Mouse (Mus musculus): Measurements from ENCODE around the gene Prss48.

The Prss48 gene

DNA sequence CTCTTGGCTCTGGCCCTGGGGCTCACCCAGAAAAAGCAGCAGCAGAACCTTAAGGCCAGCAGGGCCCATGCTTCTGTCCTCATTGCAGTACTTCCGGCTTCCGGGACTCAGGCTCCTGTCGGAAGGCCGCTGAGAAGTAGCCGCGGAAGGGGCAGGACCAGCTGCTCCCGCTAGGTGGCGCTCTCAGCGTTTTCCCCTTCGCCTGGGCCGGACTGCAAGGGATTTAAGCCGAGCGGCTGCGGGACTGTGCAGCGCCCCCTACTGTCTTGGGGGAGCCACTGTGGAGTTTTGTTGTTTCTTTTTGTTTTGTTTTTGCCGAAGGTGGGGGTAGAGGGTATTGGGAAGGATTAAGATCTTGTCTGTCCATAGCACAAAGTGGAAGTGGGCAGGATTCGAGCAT is at the start of gene Prss48:
Gene Prss48 (minus strand): TSS at position 69 of the 400 bp plus-strand sequence.
- no peak for DNase-seq (ENCODE audit: low read depth, low spot score)

DNA sequence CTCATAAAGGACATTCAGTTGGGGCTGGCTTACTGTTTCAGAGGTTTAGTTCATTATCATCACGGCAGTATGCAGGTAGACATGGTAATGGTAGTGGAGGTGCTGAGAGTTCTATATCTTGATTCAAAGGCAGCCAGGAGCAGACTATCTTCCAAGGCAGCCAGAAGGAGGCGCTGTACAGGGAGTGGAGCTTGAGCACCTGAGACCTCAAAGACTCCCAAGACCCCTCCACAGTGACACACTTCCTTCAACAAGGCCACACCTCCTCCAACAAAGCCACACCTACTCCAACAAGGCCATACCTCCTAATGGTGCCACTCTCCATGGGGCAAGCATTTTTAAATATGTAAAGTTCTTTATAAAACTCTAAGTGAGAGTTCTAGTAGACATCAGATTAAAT is 46.8 kb upstream of the Prss48 start:
- DNase-seq (ENCODE audit: low read depth, low spot score): no peak

DNA sequence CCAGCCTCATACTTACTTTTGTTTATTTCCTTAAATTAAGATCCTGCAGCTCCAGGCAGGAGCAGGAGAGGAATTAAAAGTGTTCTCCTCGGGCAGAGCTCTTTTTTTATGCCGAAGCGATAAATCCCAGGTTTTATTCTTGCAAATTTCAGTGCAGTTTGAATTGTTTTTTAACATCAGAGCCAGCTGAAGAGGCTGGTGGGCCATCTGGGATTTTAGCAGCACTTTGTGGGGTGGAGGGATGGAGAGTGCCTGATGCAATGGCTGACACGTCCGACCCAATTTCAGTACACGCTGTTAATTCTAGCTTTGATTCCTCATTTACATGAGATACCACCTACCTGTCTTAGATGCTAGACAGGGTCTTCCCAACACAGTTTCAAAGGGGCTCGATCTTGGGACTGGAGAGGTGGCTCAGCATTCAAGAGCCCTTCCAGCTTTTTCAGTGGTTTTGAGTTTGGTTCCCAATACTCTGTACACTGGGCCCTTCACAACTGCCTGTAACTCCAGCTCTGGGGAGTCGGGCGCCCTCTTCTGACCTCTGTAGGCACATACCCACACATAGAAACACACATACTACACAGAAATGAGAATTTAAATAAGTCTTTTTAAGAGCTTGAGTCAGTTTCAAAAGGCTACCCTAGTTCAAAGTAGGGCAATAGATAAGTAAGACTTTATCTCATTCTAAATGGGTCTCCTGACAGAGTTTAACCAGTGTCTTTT is 45.6 kb upstream of the Prss48 start:
- no peak for DNase-seq (ENCODE audit: low read depth, low spot score)

DNA sequence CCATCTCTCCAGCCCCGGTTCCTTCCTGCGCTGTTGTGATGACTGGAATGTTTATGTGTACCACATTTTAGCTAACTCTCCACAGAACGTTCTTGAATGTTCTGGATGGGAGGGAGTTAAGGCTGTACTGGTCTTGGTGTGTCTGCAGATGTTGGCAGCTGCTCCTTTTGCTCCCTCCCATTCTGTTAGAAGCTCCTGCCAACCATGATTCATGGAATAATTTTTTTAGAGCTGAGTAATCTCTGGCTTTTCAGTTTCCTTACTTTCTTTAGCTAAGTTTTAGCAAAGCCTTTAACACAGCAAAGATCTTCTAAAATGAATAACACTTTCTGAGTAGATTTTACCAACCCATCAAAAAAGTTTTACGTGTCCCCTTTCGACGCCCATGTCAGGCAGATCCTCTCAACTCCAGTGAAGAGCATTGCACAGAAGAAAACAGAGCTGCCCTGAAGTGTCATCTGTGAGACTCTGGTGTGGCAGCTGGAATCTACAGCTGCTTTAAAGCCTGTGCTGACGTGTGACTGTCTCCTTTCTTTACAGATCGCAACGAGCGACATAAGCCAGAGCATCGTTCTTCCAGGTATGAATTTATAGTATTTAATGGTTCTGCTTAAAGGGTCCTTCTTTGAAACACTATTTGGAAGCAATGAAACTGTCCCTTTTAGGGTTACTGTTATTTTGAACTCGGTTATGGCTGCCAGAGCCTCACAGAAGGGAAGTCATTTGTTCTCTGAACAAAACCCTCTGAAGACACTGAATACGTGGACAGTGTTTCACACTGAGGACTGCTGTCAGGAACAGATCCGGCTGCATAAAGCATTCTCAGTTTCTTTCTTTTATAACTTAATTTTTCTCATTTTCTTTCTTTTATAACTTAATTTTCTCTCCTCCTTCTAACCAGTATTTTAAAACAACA is 38.3 kb upstream of the Prss48 start:
- no peak for DNase-seq (ENCODE audit: low read depth, low spot score)

DNA sequence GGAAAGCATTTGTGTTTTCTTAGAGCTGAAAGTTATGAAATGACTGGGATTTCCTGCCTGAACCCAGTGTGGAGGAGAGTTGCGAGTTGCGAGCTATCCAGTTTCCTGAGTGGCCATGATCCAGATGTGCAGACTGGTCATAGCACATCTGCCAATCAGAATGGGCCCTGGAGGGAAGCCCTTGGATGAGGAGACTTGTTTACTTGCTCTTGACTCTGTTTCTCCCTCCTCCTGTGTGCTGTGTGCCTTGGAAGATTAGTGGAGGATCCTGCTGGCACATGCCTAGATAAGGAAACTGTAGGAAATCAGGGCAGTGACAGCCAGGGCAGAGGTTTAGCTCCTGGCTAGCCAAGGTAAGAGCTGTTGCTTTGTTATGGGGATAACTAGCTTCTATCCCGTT is 36.4 kb upstream of the Prss48 start:
- no peak for DNase-seq (ENCODE audit: low read depth, low spot score)

DNA sequence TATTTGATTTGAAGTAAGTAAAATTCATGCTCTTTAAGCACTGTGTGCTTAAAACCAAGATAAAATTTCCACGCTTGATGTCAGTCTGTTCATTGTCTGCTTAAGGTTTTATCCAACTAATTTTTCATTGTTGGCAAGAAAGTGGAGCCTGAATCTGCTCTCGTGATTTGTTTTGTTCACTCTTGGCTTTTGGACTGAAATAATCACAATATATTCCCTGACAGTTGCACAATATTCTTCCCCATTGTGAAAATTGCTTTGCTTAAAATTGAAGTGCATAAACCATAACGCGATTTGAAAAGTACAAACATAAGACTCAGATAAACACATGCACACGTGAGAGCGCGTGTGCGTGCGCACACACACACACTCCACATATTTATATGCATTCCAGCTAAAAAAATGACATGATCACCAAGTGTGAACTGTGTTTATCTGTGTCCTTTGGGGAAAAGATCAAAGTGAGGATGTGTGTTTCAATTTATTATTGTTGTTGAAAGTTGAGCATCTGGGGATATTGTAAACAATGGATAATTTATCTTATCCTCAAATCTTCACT is 35.7 kb upstream of the Prss48 start:
- DNase-seq (ENCODE audit: low read depth, low spot score): no peak

DNA sequence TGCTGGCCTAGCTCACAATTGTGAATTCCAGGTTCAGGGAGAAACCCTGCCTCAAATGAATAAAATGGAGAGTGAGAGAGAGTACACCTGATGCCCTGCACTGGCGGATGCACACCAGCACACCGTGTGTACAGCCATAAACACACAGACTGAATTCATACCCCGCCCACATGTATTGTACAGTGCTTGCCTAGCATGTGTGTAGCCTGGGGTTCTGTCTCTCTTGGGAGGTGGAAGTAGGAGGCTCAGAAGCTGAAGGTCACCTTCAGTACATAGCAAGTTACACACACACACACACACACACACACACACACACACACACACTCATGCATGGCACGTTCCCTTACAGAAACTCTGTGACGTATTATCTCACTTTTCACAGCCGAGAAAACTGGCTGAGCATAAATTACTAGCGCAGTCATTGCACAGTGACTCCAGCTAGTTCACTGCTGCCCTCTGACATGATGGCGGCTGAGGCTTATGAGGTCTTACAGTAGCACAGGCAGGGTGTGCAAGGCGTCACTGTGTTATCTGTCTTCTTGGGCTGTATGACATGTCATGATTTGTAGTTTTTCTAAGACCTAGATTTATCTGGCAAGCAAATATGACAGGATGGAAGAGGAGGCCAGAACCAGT is 31.3 kb upstream of the Prss48 start:
- DNase-seq (ENCODE audit: low read depth, low spot score): no peak

DNA sequence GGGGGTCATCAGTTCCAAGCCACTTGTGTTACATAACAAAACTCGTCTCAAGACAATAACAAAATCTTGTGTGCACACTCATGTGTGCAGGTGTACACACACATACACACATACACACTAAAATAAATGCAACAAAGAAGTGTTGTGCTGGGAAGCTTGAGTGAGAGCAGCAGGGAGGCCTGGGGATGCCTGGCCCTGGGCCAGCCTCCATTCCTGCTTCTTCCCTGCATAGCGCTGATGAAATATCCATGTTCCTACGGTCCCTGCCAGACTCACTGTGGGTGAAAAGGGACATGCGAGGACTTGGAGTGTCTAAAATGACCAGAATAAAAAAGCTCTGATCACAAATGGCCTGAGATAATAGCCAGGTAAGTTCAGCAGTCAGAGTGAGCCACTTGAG is 28.3 kb upstream of the Prss48 start:
- DNase-seq (ENCODE audit: low read depth, low spot score): no peak

DNA sequence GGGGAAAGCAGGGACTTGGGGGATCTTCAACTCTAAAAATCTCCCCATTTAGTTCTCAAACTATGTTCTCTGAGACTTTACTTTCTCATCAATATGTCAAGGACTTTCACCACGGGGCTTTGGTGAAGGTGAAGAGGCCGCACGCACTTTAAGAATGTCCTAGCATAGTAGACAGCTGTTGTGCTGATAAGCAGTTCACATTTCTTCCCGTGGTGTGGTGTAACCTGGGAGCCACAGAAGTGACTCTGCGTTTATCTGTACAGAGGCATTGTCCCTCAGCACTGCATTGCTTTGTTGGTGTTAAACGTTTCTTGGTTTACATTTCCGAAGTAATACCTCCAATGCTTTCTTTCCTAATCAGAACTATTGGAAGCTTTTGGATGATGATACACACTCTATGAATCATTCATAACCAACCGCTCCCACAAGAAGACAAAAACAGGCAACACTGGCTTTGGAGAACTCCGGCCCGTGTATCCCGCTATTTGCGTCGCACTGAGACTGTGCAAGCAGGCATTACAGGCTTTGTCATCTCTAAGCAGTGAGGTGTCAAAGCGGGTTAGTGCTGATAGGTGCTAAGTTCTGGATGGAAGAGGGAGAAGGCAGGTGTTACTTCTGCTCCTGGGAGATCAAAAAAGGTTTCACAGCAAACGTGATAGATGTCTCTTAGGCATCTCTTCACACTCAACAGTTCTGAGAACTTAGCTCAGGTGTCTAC is 26.5 kb upstream of the Prss48 start:
- DNase-seq (ENCODE audit: low read depth, low spot score): no peak

DNA sequence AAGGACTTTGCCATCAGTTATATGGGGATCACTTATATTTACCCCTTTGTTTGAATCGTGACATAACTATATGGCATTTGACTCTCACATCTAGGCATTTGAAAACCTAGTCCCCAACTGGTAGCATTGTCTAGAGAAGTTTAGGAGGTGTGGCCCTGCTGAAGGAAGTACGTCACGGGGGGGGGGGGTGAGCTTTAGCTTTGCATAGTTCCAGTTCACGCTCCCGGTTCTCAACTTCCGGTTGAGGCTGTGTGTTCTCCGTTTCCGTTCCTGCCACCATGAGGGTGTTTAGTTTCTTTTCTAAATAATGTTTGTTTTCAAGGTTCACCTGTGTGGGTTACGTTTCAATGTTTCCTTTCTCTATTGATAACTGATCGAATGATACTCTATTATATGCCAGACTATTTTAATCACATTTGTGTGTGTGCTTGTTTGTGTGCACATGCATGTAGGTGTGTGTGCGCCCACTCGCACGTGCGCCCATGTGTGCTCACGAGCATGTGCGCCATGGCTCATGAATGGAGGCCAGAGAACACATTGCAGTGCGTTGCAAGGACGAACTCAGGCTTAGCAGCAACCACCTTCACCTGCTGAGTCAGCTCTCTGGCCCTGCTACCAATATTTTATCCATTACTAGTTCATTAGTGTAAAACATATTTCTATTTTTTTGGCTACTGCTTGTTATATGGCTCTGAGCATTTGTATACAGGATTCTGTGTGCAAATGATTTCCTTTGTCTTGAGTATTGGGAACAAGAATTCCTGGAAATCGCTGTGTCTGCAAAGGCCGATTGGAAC is 23.2 kb upstream of the Prss48 start:
- no peak for DNase-seq (ENCODE audit: low read depth, low spot score)

DNA sequence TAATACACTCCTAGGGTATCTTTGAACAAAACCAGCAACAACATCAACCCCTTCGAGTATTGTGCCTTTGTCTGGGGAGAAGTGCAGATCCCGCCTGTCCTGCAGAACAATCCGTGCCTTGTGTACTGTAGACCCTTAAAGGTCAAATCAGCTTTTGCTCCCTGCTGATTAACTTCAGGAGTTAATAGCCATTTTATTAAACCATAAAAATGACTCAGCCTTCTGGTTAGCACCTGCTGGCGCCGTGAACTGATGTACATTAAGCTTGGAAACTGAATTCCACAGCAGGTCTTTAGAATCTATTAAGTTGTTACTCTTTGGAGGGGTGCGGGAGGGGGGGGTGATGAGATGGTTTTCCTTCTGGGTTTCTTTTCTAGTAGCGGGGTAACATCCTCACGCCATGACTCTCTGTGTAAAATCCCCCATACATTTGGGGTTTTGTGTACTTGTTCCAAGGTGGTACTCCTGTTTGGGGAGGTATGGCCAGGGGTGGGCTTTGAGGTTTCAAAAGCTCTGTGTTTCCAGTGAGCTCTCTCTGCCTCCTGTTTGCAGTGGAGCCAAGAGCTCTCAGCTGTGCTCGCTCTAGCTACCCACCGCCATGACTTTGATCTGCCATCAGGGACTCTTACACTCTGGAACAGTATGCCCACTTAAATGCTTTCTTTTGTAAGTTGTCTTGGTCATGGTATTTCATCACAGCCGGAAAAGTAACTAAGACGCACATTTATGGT is 21.9 kb upstream of the Prss48 start:
- no peak for DNase-seq (ENCODE audit: low read depth, low spot score)

DNA sequence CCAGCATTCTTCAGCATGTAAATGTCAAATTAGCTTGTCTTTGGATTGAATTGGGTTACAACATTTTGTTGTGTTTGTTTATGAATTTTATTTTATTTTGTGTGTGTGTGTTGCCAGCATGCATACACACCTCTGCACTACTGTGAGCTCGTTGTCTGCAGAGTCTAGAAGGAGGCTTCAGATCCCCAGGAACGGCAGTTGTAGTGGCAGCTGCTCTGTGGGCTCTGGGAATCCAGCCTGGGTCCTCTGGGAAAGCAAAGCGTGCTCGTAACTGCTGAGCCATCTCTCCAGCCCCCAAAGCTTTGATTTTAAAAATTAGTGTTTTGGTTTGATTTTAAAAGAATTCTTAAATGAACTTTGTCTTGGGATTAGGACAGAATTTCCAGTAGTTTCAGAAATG is 19.4 kb upstream of the Prss48 start:
- no peak for DNase-seq (ENCODE audit: low read depth, low spot score)

DNA sequence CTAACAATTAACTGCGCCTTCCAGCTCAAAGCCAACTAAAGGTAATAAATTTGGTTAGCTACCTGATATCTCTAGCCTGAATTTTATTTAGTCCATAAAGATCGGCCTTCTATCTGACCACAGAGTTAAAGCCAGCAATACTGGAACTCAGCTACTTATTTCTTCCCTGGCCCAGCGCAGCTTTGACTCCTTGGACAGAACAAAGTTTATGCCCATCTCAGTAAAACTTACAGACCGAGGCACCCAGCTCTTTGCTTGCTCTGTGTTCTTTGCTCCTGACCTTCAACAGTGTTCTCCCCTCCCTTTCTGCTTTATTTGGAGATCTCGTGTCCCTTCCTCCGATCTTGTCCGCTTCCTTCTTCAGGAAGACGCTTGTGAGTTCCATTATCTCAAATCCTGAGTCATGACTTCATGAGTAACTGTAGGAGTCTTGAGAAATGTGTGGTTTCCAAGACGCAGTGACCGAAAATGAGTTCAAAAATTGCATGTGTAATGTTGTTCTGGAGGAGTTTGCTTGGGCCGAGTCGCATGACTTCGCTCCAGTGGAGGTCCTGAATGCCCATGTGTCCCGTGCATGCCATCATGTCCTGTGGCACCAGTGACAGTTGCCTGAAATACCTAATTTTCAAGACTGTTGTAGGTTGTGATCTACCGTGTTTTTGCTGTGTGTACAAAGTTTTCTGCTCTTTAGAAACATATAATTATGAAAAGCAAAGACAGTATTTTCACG is 18.8 kb upstream of the Prss48 start:
- DNase-seq (ENCODE audit: low read depth, low spot score): no peak

DNA sequence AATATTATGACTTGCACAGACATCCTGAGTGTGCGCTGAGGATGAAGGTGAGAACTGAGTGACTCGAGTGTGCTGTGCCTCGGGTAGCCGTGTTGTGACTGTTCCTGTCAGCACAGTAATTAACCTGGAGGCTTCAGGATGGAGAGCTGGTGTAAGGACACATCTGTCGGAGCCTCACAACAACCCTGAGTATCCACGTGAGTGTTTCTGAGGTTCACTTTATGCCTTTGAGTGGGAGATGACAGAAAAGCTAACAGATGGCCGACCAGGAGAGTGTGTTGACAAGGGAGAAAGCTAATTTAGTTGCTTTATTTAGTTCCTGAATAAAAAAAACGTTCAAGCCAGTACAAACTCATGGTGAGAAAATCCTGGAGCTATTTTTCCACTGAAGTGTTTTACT is 15.2 kb upstream of the Prss48 start:
- DNase-seq (ENCODE audit: low read depth, low spot score): no peak

DNA sequence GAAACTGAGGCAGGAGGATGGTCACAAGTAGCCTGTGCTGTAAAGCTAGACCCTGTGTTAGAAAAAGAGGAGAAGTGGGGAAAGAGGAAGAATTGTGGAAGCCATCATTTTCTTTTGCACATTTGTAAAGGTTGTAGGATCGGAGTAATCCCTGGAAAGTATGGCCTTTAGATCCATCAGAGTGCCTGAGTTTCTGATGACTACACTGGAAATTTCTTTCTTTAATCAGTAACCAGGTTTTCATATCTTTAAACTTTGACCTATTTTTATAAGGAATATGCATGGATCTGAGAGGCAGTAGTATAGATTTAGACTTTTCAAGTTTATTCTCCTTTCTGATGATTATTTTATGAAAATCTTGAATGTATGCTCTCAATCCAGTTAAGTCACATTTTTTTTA is 14.7 kb upstream of the Prss48 start:
- DNase-seq (ENCODE audit: low read depth, low spot score): no peak

DNA sequence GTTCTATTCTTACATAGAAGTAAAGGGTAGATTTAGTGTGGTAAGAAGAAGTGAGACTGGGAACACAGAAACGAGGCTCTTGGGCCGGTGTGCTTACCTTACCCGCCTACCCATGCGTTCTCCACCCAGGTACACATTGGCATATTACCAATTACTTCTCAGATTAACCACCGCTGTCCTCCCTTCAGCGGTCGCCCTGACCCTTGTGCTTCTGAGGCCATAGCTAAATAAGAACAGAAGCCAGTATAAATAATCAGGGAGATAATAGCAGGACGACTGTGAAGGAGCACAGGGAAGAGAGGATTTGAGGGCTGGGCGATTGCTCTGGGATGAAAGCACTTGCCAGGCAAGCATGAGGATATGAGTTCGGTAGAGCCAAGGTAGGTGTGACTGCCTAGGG is 11.5 kb upstream of the Prss48 start:
- no peak for DNase-seq (ENCODE audit: low read depth, low spot score)

DNA sequence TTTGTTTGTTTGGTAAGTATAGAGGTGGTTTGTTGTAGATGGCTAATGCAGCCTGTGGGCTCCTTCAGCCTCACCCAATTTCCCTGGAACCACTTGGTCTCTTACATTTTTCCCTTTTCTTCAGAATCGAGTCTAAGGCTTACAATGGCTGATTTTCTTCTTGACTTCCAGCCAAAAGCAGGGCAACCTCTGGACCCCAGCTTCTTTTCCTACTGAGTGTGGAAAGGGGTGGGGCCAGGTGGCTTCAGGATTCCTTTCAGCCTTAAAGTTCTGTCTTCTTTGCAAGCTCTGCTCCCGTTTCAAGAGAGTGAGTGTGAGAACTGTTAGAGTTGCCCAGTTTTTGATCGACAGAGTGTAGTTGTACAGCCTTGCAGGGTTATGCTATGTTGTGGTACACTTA is 9.5 kb upstream of the Prss48 start:
- DNase-seq (ENCODE audit: low read depth, low spot score): no peak

DNA sequence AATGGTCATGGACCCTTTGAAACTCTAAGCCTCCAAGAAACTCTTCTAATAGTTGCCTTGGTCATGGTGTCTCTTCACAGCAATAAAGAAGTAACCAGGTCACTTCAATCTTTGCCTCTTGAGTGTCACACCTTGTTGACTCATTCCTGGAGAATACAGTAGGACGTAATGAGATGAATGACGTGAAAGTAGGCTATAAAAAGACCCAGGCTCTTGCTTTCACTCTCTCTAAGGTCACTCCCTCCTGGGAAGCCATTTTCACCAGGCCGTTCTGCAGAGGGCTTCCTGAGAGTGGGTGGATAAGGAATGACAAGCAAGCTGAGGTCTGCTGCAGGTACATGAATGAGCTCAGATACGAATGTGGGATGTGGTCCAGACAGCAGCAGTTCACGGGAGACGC is 9.1 kb upstream of the Prss48 start:
- no peak for DNase-seq (ENCODE audit: low read depth, low spot score)

DNA sequence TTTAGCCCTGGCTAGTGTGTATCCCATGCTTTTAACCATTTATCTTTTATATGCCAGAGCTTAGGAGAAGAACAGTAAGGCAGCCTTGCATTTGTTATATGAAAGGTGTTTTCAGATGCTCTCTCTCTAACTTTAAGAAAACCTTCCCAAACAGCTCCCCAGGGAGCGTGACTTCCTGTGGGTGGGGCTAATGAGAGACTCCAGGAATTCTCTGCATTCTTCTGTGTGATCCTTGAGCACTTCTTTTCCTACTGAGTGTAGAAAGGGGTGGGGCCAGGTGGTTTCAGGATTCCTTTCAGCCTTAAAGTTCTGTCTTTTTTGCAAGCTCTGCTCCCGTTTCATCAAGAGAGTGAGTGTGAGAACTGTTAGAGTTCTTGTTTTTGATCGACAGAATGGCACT is 8.3 kb upstream of the Prss48 start:
- no peak for DNase-seq (ENCODE audit: low read depth, low spot score)

Measured in retina, postnatal 7 days (tissue).